Mouse (Mus musculus): Measurements from ENCODE around the gene Amdhd2. TPM values are rescaled to one million over a fixed set of nuclear protein-coding genes. Genes with fewer than 3 reads are reported as not detected.

The Amdhd2 gene
- 35.2 and 41.0 TPM in 2 replicates for polyA plus RNA-seq (2015; fragmentation: Nextera tagmentation; extraction: Ambion mirVana)

GRCm38 (mm10) chr17:24163176-24163962 lies at the start of gene Amdhd2:
Gene Amdhd2 (minus strand): TSS chr17:24163766.
- H3K4me1 ChIP-seq (ENCODE audit: control insufficient read depth, insufficient read depth, low read depth, low read length) = peaks cover 30% of the 10 kb centered on the region
- peak within 1 kb of the TSS; percentile 88 for H3K9ac ChIP-seq (ENCODE audit: low read depth, low read length)
- peak within 1 kb of the TSS; percentile 83 for H3K4me3 ChIP-seq (ENCODE audit: low read length)
- H3K9me3 ChIP-seq (ENCODE audit: control insufficient read depth, low read length) = no peaks in the 10 kb centered on the region
- no peaks in the 10 kb centered on the region for H3K27me3 ChIP-seq (replicated peaks; ENCODE audit: control insufficient read depth, insufficient read depth, low read length)
- H3K36me3 ChIP-seq (ENCODE audit: control insufficient read depth, insufficient read depth, low read length) = no peaks in the 10 kb centered on the region
- peak within 1 kb of the TSS; percentile 89 for H3K27ac ChIP-seq (ENCODE audit: low read depth, low read length)
- WGBS = 2% methylated on average over 46 of the region's 47 CpGs
- peak; percentile 90 for ATAC-seq
- peak within 1 kb of the TSS; percentile 97 for H3K4me2 ChIP-seq (ENCODE audit: low read length)

- Histone ChIP-seq H3K36me3 (ENCODE audit: control insufficient read depth, insufficient read depth, low read length) (peaks cover 23% of the 10 kb centered on the region), H3K27me3 (replicated peaks; ENCODE audit: control insufficient read depth, insufficient read depth, low read length) (no peaks in the 10 kb centered on the region), H3K4me1 (ENCODE audit: control insufficient read depth, insufficient read depth, low read depth, low read length) (peaks cover 33% of the 10 kb centered on the region), H3K9me3 (ENCODE audit: control insufficient read depth, low read length) (no peaks in the 10 kb centered on the region), H3K27ac (ENCODE audit: low read depth, low read length) (no peak overlapping the region), H3K9ac (ENCODE audit: low read depth, low read length) (no peak overlapping the region), H3K4me2 (ENCODE audit: low read length) (no peak overlapping the region), H3K4me3 (ENCODE audit: low read length) (no peak overlapping the region)
- no peak for ATAC-seq
- 81% methylated on average over 6 of the region's 6 CpGs for WGBS
These were observed 49.6 kb upstream of the Amdhd2 start for GRCm38 (mm10) chr17:24213186-24213585.

- no peaks in the 10 kb centered on the region for H3K27me3 ChIP-seq (replicated peaks; ENCODE audit: control insufficient read depth, insufficient read depth, low read length)
- H3K27ac ChIP-seq (ENCODE audit: low read depth, low read length) = peak overlapping the region; percentile 92
- peak overlapping the region; percentile 97 for H3K4me2 ChIP-seq (ENCODE audit: low read length)
- H3K9ac ChIP-seq (ENCODE audit: low read depth, low read length) = peak overlapping the region; percentile 92; the same call in 1 of the 2 replicates
- no peak; the same call in 1 of the 2 replicates for ATAC-seq
- H3K4me1 ChIP-seq (ENCODE audit: control insufficient read depth, insufficient read depth, low read depth, low read length) = peaks cover 39% of the 10 kb centered on the region
- WGBS = 32% methylated on average over 5 of the region's 5 CpGs
- H3K9me3 ChIP-seq (ENCODE audit: control insufficient read depth, low read length) = no peaks in the 10 kb centered on the region
- peaks cover 18% of the 10 kb centered on the region for H3K36me3 ChIP-seq (ENCODE audit: control insufficient read depth, insufficient read depth, low read length)
- H3K4me3 ChIP-seq (ENCODE audit: low read length) = peak overlapping the region; percentile 62
These were observed 49.0 kb upstream of the Amdhd2 start for GRCm38 (mm10) chr17:24212441-24213018.

- WGBS = 2% methylated on average over 37 of the region's 37 CpGs
- peak overlapping the region; percentile 92 for H3K27ac ChIP-seq (ENCODE audit: low read depth, low read length)
- H3K9me3 ChIP-seq (ENCODE audit: control insufficient read depth, low read length) = no peaks in the 10 kb centered on the region
- peak overlapping the region; percentile 92 for H3K9ac ChIP-seq (ENCODE audit: low read depth, low read length)
- H3K27me3 ChIP-seq (replicated peaks; ENCODE audit: control insufficient read depth, insufficient read depth, low read length) = no peaks in the 10 kb centered on the region
- peak overlapping the region; percentile 62 for H3K4me3 ChIP-seq (ENCODE audit: low read length)
- peak; percentile 66 for ATAC-seq
- H3K4me1 ChIP-seq (ENCODE audit: control insufficient read depth, insufficient read depth, low read depth, low read length) = peaks cover 46% of the 10 kb centered on the region
- H3K4me2 ChIP-seq (ENCODE audit: low read length) = peak overlapping the region; percentile 97
- peaks cover 17% of the 10 kb centered on the region for H3K36me3 ChIP-seq (ENCODE audit: control insufficient read depth, insufficient read depth, low read length)
These were observed 48.3 kb upstream of the Amdhd2 start for GRCm38 (mm10) chr17:24211631-24212440.

GRCm38 (mm10) chr17:24210591-24210990 lies 47.0 kb upstream of the Amdhd2 start:
- Histone ChIP-seq H3K27ac (ENCODE audit: low read depth, low read length) (peak overlapping the region; percentile 92; the same call in 1 of the 2 replicates), H3K4me2 (ENCODE audit: low read length) (peak overlapping the region; percentile 97), H3K27me3 (replicated peaks; ENCODE audit: control insufficient read depth, insufficient read depth, low read length) (no peaks in the 10 kb centered on the region), H3K9ac (ENCODE audit: low read depth, low read length) (peak overlapping the region; percentile 14; the same call in 1 of the 2 replicates), H3K36me3 (ENCODE audit: control insufficient read depth, insufficient read depth, low read length) (peaks cover 7% of the 10 kb centered on the region; the same call in 1 of the 2 replicates), H3K9me3 (ENCODE audit: control insufficient read depth, low read length) (no peaks in the 10 kb centered on the region), H3K4me3 (ENCODE audit: low read length) (no peak overlapping the region), H3K4me1 (ENCODE audit: control insufficient read depth, insufficient read depth, low read depth, low read length) (peaks cover 58% of the 10 kb centered on the region)
- no peak for ATAC-seq
- WGBS = 77% methylated on average over 3 of the region's 3 CpGs

GRCm38 (mm10) chr17:24209916-24210240 lies 46.3 kb upstream of the Amdhd2 start:
- Histone ChIP-seq H3K4me3 (ENCODE audit: low read length) (peak overlapping the region; percentile 50), H3K4me2 (ENCODE audit: low read length) (peak overlapping the region; percentile 82), H3K4me1 (ENCODE audit: control insufficient read depth, insufficient read depth, low read depth, low read length) (peaks cover 59% of the 10 kb centered on the region), H3K9ac (ENCODE audit: low read depth, low read length) (peak overlapping the region; percentile 80; the same call in 1 of the 2 replicates), H3K27me3 (replicated peaks; ENCODE audit: control insufficient read depth, insufficient read depth, low read length) (no peaks in the 10 kb centered on the region), H3K9me3 (ENCODE audit: control insufficient read depth, low read length) (no peaks in the 10 kb centered on the region), H3K27ac (ENCODE audit: low read depth, low read length) (no peak overlapping the region), H3K36me3 (ENCODE audit: control insufficient read depth, insufficient read depth, low read length) (peaks cover under 1% of the 10 kb centered on the region; the same call in 1 of the 2 replicates)
- ATAC-seq = no peak
- WGBS = 69% methylated on average over 3 of the region's 3 CpGs

GRCm38 (mm10) chr17:24209043-24209915 lies 45.7 kb upstream of the Amdhd2 start, which contains the start of gene Ntn3:
Gene Ntn3 (minus strand): TSS chr17:24209531.
- under 1% methylated on average over 30 of the region's 43 CpGs for WGBS
- peak; percentile 15 for ATAC-seq
- Histone ChIP-seq H3K27me3 (replicated peaks; ENCODE audit: control insufficient read depth, insufficient read depth, low read length) (no peaks in the 10 kb centered on the region), H3K4me1 (ENCODE audit: control insufficient read depth, insufficient read depth, low read depth, low read length) (peaks cover 65% of the 10 kb centered on the region), H3K9ac (ENCODE audit: low read depth, low read length) (peak within 1 kb of the TSS; percentile 80), H3K27ac (ENCODE audit: low read depth, low read length) (peak within 1 kb of the TSS; percentile 62), H3K4me3 (ENCODE audit: low read length) (peak within 1 kb of the TSS; percentile 50), H3K36me3 (ENCODE audit: control insufficient read depth, insufficient read depth, low read length) (no peaks in the 10 kb centered on the region), H3K4me2 (ENCODE audit: low read length) (peak within 1 kb of the TSS; percentile 82), H3K9me3 (ENCODE audit: control insufficient read depth, low read length) (no peaks in the 10 kb centered on the region)

GRCm38 (mm10) chr17:24208641-24209042 lies 45.1 kb upstream of the Amdhd2 start:
- H3K9me3 ChIP-seq (ENCODE audit: control insufficient read depth, low read length) = no peaks in the 10 kb centered on the region
- peak overlapping the region; percentile 62 for H3K27ac ChIP-seq (ENCODE audit: low read depth, low read length)
- peak overlapping the region; percentile 50 for H3K4me3 ChIP-seq (ENCODE audit: low read length)
- H3K9ac ChIP-seq (ENCODE audit: low read depth, low read length) = peak overlapping the region; percentile 80
- no peaks in the 10 kb centered on the region for H3K27me3 ChIP-seq (replicated peaks; ENCODE audit: control insufficient read depth, insufficient read depth, low read length)
- H3K36me3 ChIP-seq (ENCODE audit: control insufficient read depth, insufficient read depth, low read length) = no peaks in the 10 kb centered on the region
- 5% methylated on average over 28 of the region's 29 CpGs for WGBS
- H3K4me2 ChIP-seq (ENCODE audit: low read length) = peak overlapping the region; percentile 82
- ATAC-seq = no peak
- H3K4me1 ChIP-seq (ENCODE audit: control insufficient read depth, insufficient read depth, low read depth, low read length) = peaks cover 71% of the 10 kb centered on the region

All from hindbrain, embryonic 16.5 days (tissue).